Mouse (Mus musculus) spleen, adult 2 months (tissue): ENCODE measurements at regions not wholly inside any gene's neighbourhood (a gene's known extent, or its start where the extent isn't known, plus 50 kb on each side); places are given as distances from the start of the nearest gene placed in this dataset.

Source experiments
- CTCF ChIP-seq: fragments of 200-500 bp; IDR thresholded peaks from 2 replicates; pipeline ENCODE4 v1.5.1; 2011; ENCODE audit warnings: mild to moderate bottlenecking, inconsistent platforms; ENCODE audit not compliant: insufficient read depth, insufficient read length, insufficient replicate concordance; ENCODE audit errors: extremely low read depth
- POLR2A ChIP-seq: fragments of 200-500 bp; IDR thresholded peaks from 2 replicates; pipeline ENCODE4 v1.6.1; 2011; ENCODE audit warnings: low read depth, low read length, inconsistent platforms

DNA sequence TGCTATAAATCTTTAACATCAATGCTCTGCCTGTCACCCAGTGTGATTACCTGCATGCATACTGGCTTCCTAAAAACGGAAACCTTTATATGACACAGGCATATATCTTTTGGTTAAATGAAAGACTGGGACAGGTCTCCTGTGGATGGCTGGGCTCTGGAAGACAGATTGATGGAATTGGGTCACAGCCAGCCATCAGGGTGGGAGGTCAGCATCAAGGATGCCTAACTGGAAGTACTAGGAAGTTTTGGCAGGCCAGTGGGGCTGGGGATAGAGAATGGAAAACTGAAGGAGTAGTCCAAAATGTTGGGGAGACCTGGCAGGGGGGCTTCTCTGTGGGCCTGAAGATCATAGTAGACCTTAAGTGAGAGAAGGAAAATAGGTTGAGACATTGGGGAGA, 237.3 kb upstream of the Prickle1 start:
- TF ChIP-seq CTCF (no peak), POLR2A (no peak)
